Mouse (Mus musculus): ENCODE data around the gene Cacnb1. TPM values are rescaled to one million over a fixed set of nuclear protein-coding genes. Genes with fewer than 3 reads are reported as not detected.

The Cacnb1 gene
- polyA plus RNA-seq, 1 experiment from 2014 or later: 7.5 TPM

DNA sequence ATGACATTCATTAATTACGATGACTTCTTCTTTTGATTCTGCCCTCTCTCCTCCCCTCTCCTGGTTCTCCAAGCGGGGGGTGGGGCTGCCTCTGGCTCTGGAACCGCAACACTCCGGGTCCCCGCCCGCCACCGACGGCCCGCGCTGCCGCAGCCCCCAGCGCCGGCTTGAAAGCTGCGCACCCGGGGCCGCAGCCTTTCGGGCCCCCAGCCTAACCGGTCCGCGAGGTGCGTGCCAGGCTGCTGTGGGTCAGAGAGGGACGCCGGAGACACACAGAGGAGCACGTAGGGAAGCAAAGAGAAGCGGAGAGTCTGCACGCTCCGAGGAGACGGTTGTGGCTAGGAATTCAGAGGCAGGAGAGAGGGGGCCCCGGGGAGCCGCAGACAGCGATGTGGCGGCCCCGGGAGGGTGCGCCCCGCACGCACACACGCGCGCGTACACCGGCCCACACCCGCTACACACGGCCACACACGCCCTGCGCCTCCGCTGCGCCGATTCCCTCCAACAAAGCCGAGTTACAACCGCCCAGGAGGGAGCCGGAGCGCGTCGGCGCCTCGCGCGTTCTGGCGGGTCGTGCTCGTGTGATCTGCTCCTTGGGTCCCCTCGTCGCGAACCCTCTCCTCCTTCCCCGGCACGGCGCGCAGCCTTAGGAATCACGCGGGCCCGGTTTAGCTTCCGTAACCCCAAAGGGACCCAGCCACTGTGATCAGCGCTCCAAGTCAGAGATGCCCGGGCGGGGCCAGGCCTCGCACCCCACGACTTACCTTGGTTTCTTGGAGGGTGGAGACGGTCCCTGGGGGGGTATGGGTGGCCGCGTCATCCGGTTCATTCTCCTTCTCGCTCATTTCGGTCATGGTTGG is 29.5 kb upstream of the Cacnb1 start:
- no peaks in the 10 kb centered on the region for H3K36me3 ChIP-seq
- H3K4me3 ChIP-seq (replicated peaks): peak overlapping the region; percentile 43
- H3K9ac ChIP-seq: peak overlapping the region; percentile 28
- peaks cover 56% of the 10 kb centered on the region for H3K27me3 ChIP-seq (replicated peaks)
- WGBS: under 1% methylated on average over 81 of the region's 83 CpGs
- H3K4me1 ChIP-seq (replicated peaks): peaks cover 18% of the 10 kb centered on the region
- H3K9me3 ChIP-seq: no peaks in the 10 kb centered on the region
- peak overlapping the region; percentile 91 for H3K4me2 ChIP-seq (replicated peaks)
- ATAC-seq: 0 out of 2 replicates have a peak, but pooled peaks have one; percentile 23
- H3K27ac ChIP-seq: 0 out of 2 replicates have a peak overlapping the region, but pooled peaks have one; percentile 22

DNA sequence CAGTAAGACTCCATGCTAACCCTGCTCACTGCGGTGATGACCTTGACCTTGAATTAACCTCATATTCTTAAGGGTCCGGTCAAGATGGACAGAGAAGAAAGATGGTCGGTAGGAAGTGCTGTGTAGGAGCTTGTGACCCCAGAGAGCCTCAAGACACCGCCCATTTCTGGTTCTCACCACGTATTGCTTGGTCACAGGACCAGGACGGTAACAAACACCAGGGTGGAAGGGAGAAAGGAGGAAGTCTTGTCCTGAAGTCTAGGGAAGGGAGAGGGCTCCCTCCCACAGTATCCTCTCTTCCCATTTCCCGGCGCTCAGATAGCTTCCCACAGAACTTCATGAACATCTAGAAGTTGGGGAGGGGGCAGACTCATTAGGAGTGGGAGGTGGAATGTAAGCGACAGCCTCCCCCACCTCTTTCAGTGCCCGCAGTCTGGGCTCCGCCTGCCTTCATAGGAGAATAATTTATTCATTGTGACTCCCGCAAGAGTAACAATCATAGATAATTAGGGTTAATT is 28.8 kb upstream of the Cacnb1 start:
- H3K9ac ChIP-seq: no peak overlapping the region
- peaks cover 16% of the 10 kb centered on the region for H3K4me1 ChIP-seq (replicated peaks)
- no peak for ATAC-seq
- H3K4me3 ChIP-seq (replicated peaks): peak overlapping the region; percentile 43
- H3K27ac ChIP-seq: no peak overlapping the region
- peak overlapping the region; percentile 91 for H3K4me2 ChIP-seq (replicated peaks)
- WGBS: 6% methylated on average over 12 of the region's 12 CpGs
- H3K9me3 ChIP-seq: no peaks in the 10 kb centered on the region
- H3K27me3 ChIP-seq (replicated peaks): peaks cover 53% of the 10 kb centered on the region
- no peaks in the 10 kb centered on the region for H3K36me3 ChIP-seq

DNA sequence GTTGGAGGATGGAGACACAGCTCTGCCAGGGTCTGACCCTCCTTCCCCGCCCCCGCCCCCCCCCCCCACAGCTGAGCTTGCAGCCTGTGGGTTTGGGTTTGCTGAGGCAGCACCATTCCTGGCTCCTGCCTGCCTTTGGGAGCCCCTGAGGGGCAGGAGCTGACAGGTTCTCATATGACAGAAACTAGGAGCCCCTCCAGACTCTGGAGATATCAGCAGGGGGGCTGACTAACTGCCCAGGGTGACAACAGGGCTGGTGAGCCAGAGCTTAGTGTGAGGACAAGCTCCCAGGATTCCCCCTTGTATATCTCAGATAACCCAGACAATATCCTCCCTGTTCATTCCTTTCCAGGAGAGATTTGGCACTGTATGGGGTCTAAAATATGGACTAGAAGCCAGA is 28.1 kb upstream of the Cacnb1 start:
- Histone ChIP-seq H3K4me3 (replicated peaks) (no peak overlapping the region), H3K36me3 (no peaks in the 10 kb centered on the region), H3K27me3 (replicated peaks) (peaks cover 53% of the 10 kb centered on the region), H3K4me2 (replicated peaks) (no peak overlapping the region), H3K4me1 (replicated peaks) (peaks cover 16% of the 10 kb centered on the region), H3K27ac (no peak overlapping the region), H3K9ac (no peak overlapping the region), H3K9me3 (no peaks in the 10 kb centered on the region)
- no peak for ATAC-seq
- 24% methylated on average over 2 of the region's 2 CpGs for WGBS

DNA sequence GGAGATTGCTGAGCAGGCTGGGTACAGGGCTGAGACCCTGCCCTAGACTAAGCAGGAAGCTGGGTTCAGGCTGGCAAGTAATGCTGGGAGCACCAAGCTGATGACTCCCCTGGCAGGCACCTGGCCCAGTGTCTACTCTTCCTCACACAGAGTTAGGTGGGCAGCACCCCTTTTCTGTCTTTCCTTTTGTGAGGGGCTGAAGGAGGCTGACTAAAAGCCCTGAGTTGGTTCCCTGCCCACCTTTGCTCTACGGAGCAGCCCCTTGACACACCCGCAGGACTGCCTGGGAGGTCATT is 27.6 kb upstream of the Cacnb1 start:
- no peak overlapping the region for H3K4me2 ChIP-seq (replicated peaks)
- no peak overlapping the region for H3K4me3 ChIP-seq (replicated peaks)
- no peaks in the 10 kb centered on the region for H3K36me3 ChIP-seq
- H3K4me1 ChIP-seq (replicated peaks): peaks cover 16% of the 10 kb centered on the region
- H3K9me3 ChIP-seq: no peaks in the 10 kb centered on the region
- H3K27me3 ChIP-seq (replicated peaks): peaks cover 53% of the 10 kb centered on the region
- ATAC-seq: no peak
- 30% methylated on average over 2 of the region's 2 CpGs for WGBS
- no peak overlapping the region for H3K9ac ChIP-seq
- no peak overlapping the region for H3K27ac ChIP-seq

GRCm38 (mm10) chr11:98049672-98050519 is 27.1 kb upstream of the Cacnb1 start:
- Histone ChIP-seq H3K4me1 (replicated peaks) (peaks cover 16% of the 10 kb centered on the region), H3K27ac (no peak overlapping the region), H3K9ac (no peak overlapping the region), H3K9me3 (no peaks in the 10 kb centered on the region), H3K4me2 (replicated peaks) (no peak overlapping the region), H3K36me3 (no peaks in the 10 kb centered on the region), H3K27me3 (replicated peaks) (peaks cover 50% of the 10 kb centered on the region), H3K4me3 (replicated peaks) (no peak overlapping the region)
- ATAC-seq: no peak
- 58% methylated on average over 14 of the region's 14 CpGs for WGBS

GRCm38 (mm10) chr11:98047745-98048144 is 24.9 kb upstream of the Cacnb1 start:
- no peak overlapping the region for H3K9ac ChIP-seq
- no peaks in the 10 kb centered on the region for H3K9me3 ChIP-seq
- H3K4me3 ChIP-seq (replicated peaks): no peak overlapping the region
- WGBS: 81% methylated on average over 4 of the region's 4 CpGs
- H3K36me3 ChIP-seq: no peaks in the 10 kb centered on the region
- H3K4me1 ChIP-seq (replicated peaks): peaks cover 11% of the 10 kb centered on the region
- no peak overlapping the region for H3K4me2 ChIP-seq (replicated peaks)
- no peak for ATAC-seq
- no peak overlapping the region for H3K27ac ChIP-seq
- peaks cover 38% of the 10 kb centered on the region for H3K27me3 ChIP-seq (replicated peaks)

DNA sequence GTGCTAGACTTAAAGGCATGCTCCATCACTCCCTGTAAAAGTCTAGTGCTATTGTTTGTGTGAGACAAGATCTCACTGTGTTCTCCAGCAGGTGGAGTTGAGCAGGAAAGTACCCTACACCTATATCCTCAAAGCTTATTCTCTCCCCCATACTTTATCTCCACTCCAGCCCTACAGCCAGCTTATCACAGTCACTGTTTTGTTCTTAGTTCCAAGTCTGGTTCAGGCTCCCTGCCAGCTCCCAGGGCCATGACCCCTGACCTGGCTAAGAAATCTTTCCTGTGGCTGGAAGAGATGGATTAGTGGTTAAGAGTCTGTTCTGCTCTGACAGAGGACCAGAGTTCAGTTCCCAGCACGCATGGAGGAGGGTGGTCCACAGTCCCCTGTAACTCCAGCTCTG is 23.6 kb upstream of the Cacnb1 start:
- no peak for ATAC-seq
- H3K36me3 ChIP-seq: no peaks in the 10 kb centered on the region
- 61% methylated on average over 1 of the region's 1 CpGs for WGBS

GRCm38 (mm10) chr11:98045596-98045995 is 22.8 kb upstream of the Cacnb1 start:
- H3K4me2 ChIP-seq (replicated peaks): no peak overlapping the region
- no peaks in the 10 kb centered on the region for H3K9me3 ChIP-seq
- H3K9ac ChIP-seq: no peak overlapping the region
- H3K27me3 ChIP-seq (replicated peaks): peaks cover 17% of the 10 kb centered on the region
- no peak for ATAC-seq
- no peaks in the 10 kb centered on the region for H3K4me1 ChIP-seq (replicated peaks)
- WGBS: 58% methylated on average over 4 of the region's 4 CpGs
- H3K36me3 ChIP-seq: no peaks in the 10 kb centered on the region
- no peak overlapping the region for H3K4me3 ChIP-seq (replicated peaks)
- H3K27ac ChIP-seq: no peak overlapping the region

More for the DNA sequence above, 23.6 kb upstream of the Cacnb1 start:
- Histone ChIP-seq H3K4me1 (replicated peaks) (no peaks in the 10 kb centered on the region), H3K27ac (no peak overlapping the region), H3K4me2 (replicated peaks) (no peak overlapping the region), H3K9me3 (no peaks in the 10 kb centered on the region), H3K4me3 (replicated peaks) (no peak overlapping the region), H3K27me3 (replicated peaks) (peaks cover 25% of the 10 kb centered on the region), H3K9ac (no peak overlapping the region)

DNA sequence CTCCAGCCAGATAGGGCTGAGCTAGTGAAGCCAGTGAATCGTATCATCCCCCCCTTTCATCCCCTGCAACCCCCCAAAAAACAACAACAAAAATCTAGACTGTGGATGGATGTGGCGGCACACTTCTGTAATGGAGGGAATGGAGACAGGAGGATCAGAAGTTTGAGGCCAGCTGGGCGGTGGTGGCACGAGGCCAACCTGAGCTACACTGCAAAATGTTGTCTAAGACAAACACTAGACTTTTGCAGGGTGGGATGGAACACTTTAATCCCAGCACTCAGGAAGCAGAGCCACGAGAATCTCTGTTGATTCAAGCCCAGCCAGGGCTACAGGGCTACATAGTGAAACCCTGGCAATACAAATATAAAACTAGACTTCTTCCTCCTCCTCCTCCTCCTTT is 21.2 kb upstream of the Cacnb1 start:
- no peak overlapping the region for H3K4me2 ChIP-seq (replicated peaks)
- H3K36me3 ChIP-seq: no peaks in the 10 kb centered on the region
- H3K9ac ChIP-seq: no peak overlapping the region
- H3K4me3 ChIP-seq (replicated peaks): no peak overlapping the region
- no peaks in the 10 kb centered on the region for H3K4me1 ChIP-seq (replicated peaks)
- 49% methylated on average over 5 of the region's 5 CpGs for WGBS
- H3K27me3 ChIP-seq (replicated peaks): peaks cover 7% of the 10 kb centered on the region
- H3K27ac ChIP-seq: no peak overlapping the region
- ATAC-seq: no peak
- H3K9me3 ChIP-seq: no peaks in the 10 kb centered on the region

DNA sequence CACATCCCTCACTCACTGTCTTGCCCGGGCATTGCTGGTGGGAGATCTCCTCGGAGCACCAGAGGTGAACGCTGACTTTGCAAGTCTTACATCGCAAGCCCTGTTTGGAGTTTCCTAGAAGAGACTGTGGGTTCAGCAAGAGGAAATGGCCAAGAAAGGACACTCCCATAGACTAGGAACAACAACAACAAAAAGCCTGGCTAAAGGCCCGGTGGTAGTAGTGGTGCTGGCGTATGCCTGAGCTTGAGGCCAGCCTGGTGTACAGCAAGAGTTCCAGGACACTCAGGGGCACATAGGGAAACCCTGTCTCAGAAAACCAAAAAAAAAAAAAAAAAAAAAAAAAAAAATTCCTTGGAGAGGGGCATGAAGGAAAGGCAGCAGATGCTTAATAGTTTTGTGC is 19.9 kb upstream of the Cacnb1 start:
- Histone ChIP-seq H3K27ac (no peak overlapping the region), H3K4me1 (replicated peaks) (no peaks in the 10 kb centered on the region), H3K27me3 (replicated peaks) (0 out of 2 replicates have a peak, but pooled peaks cover under 1% of the 10 kb centered on the region), H3K9ac (no peak overlapping the region), H3K9me3 (no peaks in the 10 kb centered on the region), H3K4me2 (replicated peaks) (no peak overlapping the region), H3K36me3 (no peaks in the 10 kb centered on the region), H3K4me3 (replicated peaks) (no peak overlapping the region)
- ATAC-seq: no peak
- 75% methylated on average over 6 of the region's 6 CpGs for WGBS

DNA sequence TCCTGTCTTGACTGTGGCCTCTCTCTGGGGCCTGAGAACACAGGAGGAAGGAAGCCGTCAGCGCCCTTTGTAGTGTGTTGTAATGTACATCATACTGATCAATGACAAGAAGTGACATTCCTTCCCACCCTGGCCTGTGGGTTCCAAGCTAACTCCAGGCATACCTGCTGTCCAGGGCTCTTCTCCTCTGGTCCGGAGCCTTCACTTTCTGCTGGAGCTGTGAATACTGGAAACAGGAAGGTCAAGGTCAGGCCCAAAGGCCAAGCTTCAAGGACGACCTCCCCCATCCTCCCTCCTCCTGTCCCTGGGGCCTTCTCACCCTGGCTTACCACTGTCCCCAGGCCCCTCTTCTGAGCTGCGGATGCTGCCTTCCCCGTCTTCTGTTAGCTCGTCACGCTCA is 18.1 kb upstream of the Cacnb1 start:
- H3K27me3 ChIP-seq (replicated peaks): peaks cover 11% of the 10 kb centered on the region
- peaks cover 5% of the 10 kb centered on the region for H3K4me1 ChIP-seq (replicated peaks)
- no peak overlapping the region for H3K27ac ChIP-seq
- WGBS: 71% methylated on average over 8 of the region's 8 CpGs
- ATAC-seq: no peak
- no peak overlapping the region for H3K4me2 ChIP-seq (replicated peaks)
- no peak overlapping the region for H3K9ac ChIP-seq
- no peak overlapping the region for H3K4me3 ChIP-seq (replicated peaks)
- H3K9me3 ChIP-seq: no peaks in the 10 kb centered on the region
- H3K36me3 ChIP-seq: no peaks in the 10 kb centered on the region

DNA sequence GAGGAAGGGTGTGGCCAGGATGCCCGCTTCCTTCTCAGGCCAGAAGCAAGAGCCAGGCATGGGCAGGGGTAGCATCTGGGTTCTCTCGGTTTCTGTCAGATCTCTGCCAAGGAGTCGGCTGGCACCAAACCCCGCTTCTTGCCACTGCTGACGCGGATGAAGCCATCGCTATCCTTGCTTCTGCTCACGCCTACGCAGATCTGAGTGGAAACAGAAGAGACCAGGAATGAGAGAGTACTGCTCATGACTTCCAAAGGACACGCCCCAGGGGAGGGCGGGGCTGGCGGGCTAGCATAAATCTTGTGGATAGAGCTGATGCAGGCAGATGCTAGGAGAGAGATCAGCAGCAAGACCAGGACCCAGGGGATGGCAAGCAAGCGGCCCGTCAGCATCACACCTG is 15.0 kb upstream of the Cacnb1 start:
- Histone ChIP-seq H3K9me3 (no peaks in the 10 kb centered on the region), H3K4me3 (replicated peaks) (no peak overlapping the region), H3K4me1 (replicated peaks) (peaks cover 18% of the 10 kb centered on the region), H3K27me3 (replicated peaks) (peaks cover 18% of the 10 kb centered on the region), H3K36me3 (no peaks in the 10 kb centered on the region), H3K4me2 (replicated peaks) (no peak overlapping the region), H3K9ac (no peak overlapping the region), H3K27ac (no peak overlapping the region)
- ATAC-seq: no peak
- WGBS: 63% methylated on average over 14 of the region's 14 CpGs
